Mouse (Mus musculus) thymus, adult 2 months (tissue): ENCODE data around the gene Golph3.

ENCODE experiments used
- CTCF ChIP-seq: fragments of 200-500 bp; IDR thresholded peaks from 2 replicates; pipeline ENCODE4 v1.5.1; 2012; ENCODE audit warnings: mild to moderate bottlenecking, control low read depth, low read length, moderate library complexity, borderline replicate concordance; ENCODE audit not compliant: control insufficient read depth, poor library complexity, insufficient read depth; ENCODE audit errors: extremely low read depth
- POLR2A ChIP-seq: fragments of 200-500 bp; IDR thresholded peaks from 2 replicates; pipeline ENCODE4 v1.6.1; 2012; ENCODE audit warnings: mild to moderate bottlenecking, low read length, control low read depth, moderate library complexity; ENCODE audit not compliant: control insufficient read depth, poor library complexity, insufficient read depth; ENCODE audit errors: extremely low read depth

DNA sequence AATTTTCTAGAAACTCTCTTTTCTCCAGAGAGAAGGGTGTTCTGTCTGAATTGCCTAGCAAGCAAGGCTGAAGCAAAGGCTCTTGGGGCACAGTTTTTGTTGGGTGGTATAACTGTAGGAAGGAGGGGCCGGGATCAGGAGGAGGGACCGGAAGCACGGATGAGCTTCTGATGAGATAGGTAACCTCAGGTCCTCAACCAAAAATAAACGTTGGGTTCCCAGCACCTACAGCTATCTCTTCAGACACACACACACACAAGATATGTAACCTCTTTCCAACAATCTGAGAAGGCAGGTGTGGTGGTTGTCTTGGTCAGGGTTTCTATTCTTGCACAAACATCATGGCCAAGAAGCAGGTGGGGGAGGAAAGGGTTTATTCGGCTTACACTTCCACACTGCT is 4.0 kb upstream of the Golph3 start:
- TF ChIP-seq POLR2A (no peak), CTCF (no peak)
